Mouse (Mus musculus): ENCODE results near the gene Afdn.
"Not testable (repeated sequence)": the region's sequence is repeated elsewhere in the genome, so short reads cannot be mapped to it uniquely, and the experiment has no call there.

Gene Afdn

DNA sequence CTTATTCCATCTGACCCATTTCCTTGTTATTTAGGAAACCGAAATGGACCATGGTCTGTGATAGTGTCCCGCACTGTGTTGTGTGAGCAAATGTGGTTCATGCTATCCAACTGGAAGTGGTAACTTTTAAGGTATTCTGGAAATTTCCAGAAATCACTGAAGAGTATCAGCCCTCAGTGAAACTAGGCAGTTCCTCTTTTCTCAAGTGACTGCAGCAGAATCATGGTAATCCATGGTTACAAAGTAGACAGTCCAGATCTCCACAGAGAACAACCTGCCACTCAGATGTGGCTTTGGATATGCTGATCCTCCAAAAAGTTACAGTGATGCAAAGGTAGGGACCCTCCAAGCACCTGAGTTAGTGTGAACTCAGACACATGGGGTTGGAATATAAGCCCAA lies 21.4 kb upstream of the Afdn start:
- DNase-seq (ENCODE audit: low spot score) = no peak

DNA sequence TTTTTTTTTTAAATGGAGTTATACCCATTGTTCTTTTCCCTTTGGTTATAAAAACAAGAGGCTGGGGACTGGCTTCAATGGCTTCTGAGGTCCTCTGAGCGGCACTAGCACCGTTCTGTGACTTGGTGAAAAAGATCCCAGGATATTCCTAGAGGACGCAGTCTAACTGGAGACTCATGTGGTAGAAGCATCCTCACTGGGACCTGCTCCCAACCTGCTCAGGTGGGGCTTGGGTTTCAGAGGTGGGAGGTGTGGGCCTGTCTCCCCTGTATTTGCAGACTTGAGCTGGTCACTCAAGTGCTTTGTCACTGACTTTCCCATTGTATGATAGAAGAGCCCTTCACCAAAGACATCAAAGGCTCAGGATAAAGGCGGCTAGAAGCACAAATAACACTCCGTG lies 20.4 kb upstream of the Afdn start:
- no peak for DNase-seq (ENCODE audit: low spot score)

DNA sequence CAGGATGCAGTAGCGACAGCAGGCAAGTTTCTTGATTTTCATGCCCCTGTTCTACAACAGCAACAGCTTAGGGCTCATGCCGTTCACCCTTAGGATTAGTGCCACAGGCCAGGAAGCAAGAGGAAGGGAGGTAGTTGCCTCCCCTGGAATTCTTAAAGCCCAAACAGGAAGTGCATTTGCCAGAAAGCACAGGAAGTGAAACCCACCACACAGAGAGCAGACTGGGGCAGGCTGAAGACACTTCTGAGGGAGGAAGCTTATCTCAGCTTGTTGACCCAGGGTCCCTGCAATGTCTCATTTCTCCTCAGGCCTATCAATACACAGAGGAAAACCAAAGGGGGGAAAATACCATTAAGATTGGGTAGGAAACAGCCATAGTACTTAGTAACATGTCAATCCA lies 19.5 kb upstream of the Afdn start:
- no peak for DNase-seq (ENCODE audit: low spot score)

DNA sequence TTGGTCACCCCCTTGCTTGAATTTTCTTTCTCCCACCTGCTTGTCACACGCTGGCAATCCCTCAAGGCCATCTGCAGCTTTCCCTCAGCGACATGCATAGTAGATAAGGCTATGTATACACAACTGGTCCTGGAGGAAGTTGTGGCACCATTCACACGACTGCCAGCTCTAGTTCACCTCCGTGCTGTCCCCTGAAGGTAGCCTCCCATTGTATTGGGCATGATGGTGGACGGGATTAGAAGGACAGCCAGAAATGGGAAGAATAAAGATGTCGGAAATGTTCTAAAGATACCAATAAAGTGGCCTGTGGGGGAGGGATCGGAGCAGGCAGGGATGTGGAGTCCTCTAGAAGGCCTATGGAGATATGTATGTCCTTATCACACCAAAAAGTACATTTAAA lies 18.7 kb upstream of the Afdn start:
- no peak for DNase-seq (ENCODE audit: low spot score)

DNA sequence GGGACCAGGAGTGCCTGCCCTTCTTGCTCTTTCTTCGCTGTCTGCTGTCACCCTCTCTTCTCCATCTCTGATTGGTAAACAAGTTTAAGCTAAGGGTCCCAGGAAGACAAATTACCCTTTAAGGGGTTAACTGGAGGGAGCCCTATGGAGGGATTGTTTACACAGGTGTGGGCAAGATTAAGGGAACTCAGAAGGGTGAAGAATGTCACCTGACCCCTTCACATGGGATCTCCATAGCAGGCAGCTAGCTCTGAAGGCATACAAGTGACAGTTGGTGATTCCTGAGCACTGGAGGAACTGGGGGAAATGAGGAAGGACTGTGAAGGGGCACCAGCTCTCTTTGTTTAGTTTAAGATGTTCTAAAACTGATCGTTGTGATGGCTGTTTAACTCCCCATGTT lies 18.0 kb upstream of the Afdn start:
- no peak for DNase-seq (ENCODE audit: low spot score)

DNA sequence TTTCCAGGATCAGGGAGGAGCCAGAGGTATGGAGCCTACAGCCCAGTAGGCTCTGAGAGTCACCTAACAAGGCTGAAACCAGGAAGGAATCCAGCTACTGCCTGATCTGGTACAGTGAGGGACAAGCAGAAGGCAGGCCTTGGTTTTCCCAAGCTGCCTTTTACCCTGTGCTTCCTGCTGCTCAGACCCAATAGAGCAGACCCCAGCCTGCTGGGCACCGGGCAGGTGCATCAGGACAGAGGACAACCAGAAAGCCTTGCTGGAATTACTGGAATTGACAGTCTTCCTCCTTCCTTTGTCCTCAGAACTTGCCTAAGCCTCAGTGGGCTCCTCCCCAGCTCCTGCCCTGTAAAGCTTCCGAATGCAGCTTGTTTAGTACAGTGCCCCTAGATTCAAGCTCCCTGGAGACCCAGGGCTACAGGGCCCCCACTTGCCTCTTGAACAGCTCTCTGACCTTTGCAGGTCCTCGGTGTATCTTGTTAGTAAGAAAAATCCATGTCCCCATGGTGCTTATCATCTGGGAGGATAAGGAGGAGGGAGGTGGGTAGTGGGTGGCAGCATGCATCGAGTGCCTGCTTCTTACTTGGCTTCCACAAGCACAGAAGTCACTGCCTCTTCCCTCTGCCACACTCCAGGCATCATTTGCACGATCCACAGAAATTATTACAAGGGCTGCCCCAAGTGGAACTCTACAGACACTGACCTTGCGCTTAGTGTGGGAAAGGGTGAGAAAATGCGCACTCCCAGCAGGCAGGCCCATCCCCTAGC lies 17.2 kb upstream of the Afdn start:
- no peak for DNase-seq (ENCODE audit: low spot score)

DNA sequence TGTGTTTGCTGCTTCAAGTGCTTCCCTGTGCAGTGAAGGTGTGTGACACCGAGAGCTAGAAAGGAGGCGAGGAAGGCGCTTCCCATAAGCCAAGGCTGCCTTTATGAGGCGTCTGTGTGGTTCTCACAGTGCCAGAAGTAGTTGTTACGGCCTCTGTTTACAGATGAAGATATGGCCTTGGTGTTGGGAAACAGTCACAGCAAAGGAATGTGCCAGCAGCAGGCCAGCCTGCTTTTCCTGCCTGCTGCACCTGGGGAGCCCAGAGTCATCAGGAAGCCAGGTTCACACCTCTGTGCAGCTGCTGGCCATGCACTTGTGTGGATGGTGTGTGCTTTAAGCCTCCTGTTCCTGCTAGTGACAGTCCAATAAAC lies 16.6 kb upstream of the Afdn start:
- no peak for DNase-seq (ENCODE audit: low spot score)

DNA sequence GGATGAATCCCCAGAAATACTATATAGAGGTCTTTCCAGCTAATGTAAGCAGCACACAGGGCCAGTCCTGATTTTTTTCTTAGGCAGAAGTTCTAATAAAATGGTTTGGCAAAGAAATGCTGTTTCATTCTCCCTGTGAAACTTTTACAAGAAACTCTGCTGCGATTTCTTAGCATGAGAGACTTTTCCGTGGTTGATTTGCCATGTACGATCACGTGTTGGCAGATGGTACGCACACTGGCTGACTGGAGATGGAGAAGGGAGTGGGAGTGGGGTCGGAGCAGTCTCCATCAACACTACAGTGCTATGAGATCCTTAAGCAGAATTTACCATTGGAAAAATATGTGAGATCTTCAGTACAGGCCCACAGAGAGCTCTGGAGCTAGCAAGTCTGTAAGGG lies 16.1 kb upstream of the Afdn start:
- DNase-seq (ENCODE audit: low spot score) = no peak

DNA sequence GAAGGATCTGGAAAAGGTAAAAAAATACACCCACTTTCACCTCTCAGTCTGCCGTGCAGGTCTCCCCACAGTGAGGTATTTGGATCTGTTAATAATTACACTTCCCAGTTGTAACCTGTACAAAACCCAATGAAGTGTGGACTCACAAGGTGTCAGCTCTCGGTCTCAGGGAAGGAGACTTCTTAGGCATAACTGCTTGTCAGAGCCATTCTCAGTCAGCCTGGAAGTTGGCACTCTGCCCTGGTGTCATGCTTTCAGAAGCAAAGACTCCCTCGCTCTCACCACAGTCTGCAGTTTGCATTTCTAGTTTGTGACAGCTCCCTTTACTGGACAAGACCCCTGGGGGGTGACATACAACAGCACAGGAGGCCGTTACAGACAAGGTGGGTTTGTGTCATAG lies 15.5 kb upstream of the Afdn start:
- peak; percentile 36 for DNase-seq (ENCODE audit: low spot score)

DNA sequence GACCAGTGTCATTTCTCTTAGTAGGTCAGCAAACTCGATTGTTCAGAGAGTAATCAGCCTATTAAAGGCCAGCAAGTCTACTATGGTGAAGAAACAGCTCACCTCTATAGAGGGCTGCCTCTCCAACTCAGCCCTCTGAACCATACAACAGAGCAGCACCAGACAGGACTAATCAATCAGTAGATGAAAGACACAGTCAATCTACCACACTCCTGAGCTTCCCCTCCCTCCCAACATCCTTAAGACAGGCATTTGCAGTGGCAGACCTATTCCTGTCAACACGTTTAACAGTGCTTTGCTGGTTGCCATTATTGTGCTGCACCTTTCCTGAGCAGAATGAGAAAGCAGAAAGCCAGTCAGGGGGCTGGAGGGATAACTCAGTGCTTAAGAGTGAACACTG lies 15.0 kb upstream of the Afdn start:
- DNase-seq (ENCODE audit: low spot score) = no peak

DNA sequence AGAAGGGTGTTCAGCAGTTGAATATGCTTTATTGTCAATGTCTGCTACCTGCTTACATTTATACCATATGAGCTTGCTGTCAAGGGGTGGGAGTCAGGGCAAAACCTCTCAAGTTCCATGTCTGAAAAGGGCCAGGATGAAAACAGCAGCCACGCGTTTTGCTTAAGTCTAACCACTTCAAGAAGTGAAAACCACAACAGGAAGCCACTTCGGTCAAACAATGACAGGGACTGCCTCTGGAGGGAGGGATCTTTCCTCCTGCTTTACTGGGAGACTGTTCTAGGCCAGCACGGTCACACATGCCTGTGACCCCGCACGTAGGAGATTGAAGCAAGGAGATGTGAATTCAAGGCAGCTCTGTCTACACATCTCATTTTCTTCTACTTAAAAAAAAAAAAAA lies 14.0 kb upstream of the Afdn start:
- no peak for DNase-seq (ENCODE audit: low spot score)

DNA sequence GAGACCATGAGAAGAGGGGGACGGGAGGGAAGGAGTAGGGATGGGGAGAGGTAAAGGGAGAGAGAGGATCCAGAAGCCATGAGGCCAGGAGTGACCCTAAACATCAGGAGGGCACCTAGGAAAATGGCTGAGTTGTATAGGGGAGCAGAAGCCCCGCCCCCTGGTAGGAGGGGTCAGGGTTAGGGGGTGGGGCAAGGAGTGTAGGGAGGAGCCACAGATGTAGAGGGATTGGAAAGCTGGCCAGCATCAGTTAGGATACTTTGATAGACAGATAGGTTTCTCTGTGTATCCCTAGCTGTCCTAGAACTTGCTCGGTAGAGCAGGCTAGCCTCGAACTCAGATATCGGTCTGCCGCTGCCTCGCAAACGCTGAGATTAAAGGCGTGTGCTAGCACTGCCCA lies 12.7 kb upstream of the Afdn start:
- DNase-seq (ENCODE audit: low spot score) = no peak

DNA sequence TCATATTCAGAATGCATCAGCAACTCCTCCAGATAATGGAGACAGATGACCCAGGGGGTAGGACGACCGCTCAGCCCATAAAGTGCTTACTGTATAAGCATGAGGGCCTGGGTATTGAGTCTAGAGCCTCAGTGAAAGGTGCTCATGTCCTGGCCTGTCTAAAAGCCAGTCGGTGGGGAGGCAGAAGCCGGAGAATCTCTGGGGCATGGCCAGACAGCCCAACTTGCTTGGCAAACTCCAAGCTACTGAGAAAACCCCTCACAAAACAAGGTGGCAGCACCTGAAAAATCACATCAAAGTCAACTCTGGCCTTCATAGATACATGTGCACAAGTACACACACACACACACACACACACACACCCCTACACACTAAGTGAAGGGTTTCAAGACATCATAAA lies 11.3 kb upstream of the Afdn start:
- no peak for DNase-seq (ENCODE audit: low spot score)

DNA sequence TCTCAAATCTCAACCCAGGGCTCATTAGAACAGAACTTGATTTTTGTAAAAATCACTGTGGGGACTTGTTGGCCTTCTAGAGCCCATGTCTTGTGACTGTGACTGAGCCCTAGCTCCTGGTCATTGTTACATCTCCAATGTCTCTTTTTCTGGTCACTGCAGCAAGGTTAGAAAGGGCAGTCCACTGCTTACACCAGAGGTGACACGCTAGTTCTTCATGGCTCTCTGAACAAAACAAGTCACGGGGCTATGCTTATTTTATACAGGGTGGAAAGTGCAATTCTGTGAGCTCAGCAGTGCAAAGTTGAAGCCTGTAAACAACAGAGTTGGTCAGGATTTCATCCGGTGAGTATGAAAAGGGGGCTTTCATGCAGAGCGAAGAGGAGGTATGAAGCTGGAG lies 6.4 kb upstream of the Afdn start:
- no peak for DNase-seq (ENCODE audit: low spot score)

DNA sequence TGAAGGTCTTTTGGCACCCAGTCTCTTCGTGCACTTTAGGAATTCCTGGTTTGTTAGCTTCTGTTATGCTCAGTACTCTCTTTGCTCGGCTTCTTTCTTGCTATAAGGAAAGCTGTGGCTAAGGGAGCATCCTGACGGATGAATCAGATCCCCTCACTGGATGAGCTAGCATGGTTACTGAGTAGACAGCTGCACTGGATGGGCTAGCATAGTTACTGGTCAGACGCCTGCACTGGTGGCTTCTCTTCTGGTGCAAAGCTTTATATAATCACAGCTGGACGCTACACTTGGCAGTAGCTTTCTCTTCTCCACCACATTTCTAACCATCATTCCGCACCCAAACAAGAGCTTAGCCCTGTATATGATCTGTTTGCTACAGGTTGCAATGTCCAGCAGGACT lies 5.4 kb upstream of the Afdn start:
- no peak for DNase-seq (ENCODE audit: low spot score)

DNA sequence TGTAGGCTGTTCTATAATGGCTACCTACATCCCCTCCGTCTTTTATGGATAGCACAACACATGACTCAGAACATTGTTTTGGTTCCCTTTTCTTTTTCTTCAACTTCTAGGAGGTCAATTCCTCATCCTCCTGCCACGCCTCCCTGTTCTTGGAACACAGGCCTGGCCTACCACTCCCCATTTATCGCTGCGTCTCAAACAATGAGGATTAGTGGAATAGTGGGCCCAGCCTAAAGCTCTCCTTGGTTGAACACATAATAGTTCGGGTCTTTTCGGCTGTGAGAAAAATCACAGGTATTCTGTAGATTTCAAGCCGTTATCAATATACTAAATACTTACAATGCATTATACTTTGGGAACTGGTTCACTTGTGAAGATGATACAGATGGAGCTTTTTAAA lies 1.8 kb upstream of the Afdn start:
- no peak for DNase-seq (ENCODE audit: low spot score)

DNA sequence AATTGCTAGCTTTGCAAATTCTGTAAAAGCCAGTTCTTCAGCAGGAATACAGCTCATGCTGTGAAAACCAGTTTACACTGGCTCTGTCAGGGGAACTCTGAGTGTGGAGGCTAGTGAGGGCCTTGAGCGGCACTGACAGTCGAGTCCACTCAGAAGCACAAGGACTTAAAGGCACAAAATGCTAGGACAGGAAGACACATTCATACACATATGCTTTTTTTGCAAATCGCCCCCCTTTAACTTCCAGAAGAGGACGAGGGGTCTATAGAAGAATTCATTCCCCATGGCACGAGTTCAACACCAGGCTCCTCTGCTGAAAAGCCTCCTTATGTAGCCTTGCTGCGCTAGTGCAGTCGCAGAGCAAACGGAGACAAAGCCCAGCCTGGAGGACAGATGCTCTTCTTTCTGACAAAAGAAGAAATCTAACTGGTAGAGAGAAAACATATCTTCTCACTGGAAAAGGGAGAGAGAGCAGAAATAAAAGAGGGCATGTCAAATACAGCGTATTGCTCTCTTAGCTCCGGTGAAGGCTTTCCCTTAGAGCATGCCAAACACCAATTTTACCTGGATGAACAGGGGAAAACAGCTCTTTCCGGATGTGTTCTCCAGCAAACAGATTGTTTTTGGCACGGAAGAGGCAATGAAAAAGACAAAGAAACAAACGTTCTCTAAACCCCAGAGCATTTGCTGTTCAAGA lies 1.0 kb upstream of the Afdn start:
- peak; percentile 31 for DNase-seq (ENCODE audit: low spot score)

DNA sequence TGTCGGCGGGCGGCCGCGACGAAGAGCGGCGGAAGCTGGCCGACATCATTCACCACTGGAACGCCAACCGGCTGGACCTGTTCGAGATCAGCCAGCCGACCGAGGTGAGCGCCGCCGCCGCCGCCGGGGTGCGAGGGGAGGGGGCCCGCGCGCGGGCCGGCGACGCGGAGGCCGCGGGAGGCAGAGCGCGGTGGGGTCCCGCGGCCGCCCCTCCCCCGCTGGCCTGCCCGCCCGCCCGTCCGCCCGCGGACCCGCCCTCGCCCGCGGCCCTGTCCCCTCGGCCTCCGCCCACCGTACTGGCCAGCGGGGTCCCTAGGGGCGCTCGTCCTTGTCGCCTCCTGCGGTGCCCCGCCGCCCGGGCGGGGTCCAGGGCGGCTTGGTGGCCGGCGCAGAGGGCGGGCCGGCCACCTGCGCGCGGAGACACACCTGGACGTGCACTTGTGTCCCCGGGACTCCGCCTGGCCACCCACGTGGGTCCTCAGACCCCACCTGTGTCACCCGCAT lies 388 bp downstream of the Afdn start:
- peak; percentile 52 for DNase-seq (ENCODE audit: low spot score)

DNA sequence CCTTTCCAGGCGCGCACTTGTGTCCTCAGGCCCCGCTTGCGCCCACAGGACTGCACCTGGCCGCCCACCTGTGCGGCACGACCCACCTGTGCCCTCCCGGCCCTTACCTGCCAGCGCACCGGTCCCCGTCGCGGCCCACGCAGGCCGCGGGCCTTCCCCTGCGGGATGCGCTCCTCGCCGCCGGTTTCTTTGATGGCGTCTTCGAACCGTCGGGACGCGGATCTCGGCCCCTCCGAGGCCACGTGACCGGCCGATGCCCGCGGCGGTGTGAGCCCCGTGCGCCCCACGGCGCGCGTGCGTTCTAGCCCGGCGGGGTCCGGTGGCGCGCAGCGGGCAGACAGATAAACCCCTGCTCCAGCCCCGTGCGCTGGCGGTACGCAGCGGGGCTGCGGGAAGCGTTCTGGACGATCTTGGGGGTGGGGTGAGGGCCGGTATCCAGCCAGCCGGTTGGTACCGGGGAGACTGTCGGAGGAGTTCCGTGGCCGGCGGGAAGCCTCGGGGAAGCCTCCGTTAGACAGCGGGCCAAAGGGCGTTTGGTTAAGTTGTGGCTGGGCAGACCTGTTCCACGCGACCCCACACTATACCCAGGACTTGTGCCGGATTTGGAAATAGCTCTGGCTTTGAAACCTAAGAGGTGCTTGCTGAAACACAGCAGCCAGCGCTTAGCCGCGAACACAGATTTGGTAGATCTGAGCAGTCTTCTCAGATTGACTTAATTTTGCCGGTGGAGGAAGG lies 1.0 kb downstream of the Afdn start, which contains the start of gene Tcte2:
Gene Tcte2, minus strand, starts transcription at position 647 of the 735 bp plus-strand sequence.
- peak; percentile 62 for DNase-seq (ENCODE audit: low spot score)

DNA sequence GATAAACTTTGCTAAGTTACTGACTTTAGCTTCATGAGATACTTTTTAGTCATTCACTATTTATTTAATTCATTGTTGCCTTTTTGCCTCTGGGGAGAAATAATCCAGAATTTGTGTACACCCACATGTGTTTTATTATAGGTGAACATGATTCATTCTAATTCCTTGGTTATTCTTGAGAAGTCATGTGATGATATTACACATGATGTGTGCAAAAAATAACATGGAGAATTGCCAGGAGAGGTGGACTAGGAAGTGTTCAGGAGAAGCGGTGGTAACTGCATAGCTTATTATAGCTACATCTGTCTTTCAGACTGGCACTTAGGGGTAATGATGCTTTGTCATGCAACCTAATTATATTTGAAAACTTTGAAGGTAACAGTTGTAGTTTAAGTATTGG lies 3.5 kb downstream of the Afdn start:
- DNase-seq (ENCODE audit: low spot score) = no peak

DNA sequence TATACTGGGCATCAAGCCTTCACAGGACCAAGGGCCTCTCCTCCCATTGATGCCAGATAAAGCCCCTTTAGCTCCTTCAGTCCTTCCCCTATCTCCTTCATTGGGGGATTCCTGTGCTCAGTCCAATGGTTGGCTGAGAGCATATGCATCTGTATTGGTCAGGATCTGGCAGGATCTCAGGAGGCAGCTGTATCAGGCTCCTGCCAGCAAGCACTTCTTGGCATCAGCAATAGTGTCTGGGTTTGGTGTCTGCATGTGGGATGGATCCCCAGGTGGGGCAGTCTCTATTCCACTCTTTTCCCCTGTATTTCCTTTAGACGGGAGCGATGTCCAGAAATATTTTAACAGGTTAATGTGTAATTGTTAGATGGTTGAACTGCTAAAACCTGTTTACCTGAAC lies 4.6 kb downstream of the Afdn start:
- DNase-seq (ENCODE audit: low spot score) = not testable (repeated sequence)

DNA sequence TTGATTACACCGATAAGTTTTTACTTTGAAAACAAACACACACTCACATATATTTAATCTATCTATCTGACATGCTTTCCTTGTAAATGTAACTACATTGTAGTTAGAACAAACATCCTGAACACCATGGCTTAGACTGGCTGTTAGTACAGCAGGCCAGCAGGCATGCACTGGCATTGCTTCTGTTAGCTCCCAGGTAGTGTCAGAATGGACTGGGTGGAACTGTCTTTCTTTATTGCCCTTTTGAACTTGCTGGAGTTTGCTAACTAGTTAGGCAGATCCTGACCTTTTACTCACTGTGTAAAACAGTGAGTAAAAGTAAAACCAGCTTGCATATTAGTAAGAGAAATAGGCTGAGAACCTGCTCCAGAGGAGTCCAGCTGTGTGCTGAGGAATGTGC lies 8.2 kb downstream of the Afdn start:
- DNase-seq (ENCODE audit: low spot score) = no peak

DNA sequence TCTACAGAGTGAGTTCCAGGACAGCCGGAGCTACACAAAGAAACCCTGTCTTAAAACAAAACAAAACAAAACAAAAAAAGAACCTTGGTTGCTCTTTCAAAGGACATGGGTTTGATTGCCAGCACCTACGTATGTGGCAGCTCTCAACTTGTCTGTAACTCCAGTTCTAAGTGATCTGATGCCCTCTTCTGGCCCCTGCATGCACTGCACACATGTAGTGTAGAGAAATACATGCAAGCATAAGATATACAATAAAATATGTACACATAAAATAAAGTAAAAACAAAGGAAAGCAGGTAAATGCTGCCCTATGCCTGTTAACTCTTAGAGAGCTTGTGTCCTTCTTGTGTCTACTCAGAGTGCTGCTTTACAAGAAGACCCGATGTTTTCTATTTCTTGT lies 8.9 kb downstream of the Afdn start:
- DNase-seq (ENCODE audit: low spot score) = no peak
